27 mouse cellular contexts compared by ENCODE assay signal in genomic region chr16:30307306-30307705, GRCm38 (mm10). TPM values are rescaled to one million over a fixed set of nuclear protein-coding genes. Genes with fewer than 3 reads are reported as not detected.
DNase-seq lines count a peak whose midpoint lies in the region; ATAC-seq and TF ChIP-seq lines count a peak whose summit lies in the region.
"Had no signal": no experiment of that assay in that cellular context is flagged by ENCODE, and none has a peak within 500 bp of the region (broad histone marks: within the 10 kb centered on the region; RNA-seq: fewer than 3 reads in every experiment).

No protein-coding gene starts in this region.

- TF ChIP-seq EP300 in liver, postnatal 0 days (IDR thresholded peaks at IDR 0.05; ENCODE audit: low read depth) = no peak

- TF ChIP-seq CTCF in cerebellum, adult 2 months (IDR thresholded peaks at IDR 0.05; ENCODE audit: borderline replicate concordance, insufficient read depth, low read depth, low read length) = no peak
- TF ChIP-seq CTCF in liver, postnatal 0 days (IDR thresholded peaks at IDR 0.05; ENCODE audit: low read depth) = no peak

- peak; percentile 16 for DNase-seq in cerebellum, adult 9-11 months
- no peak for DNase-seq in cerebellum, adult 2 months
- peak; percentile 60 for DNase-seq in heart, embryonic 10.5 days (ENCODE audit: low spot score)
- DNase-seq in heart, adult 9 months (ENCODE audit: low spot score in 2 of 2) = no peak
- DNase-seq in liver, postnatal 0 days = no peak
- DNase-seq in layer of hippocampus, adult 9-10 months (ENCODE audit: low spot score) = no peak
- DNase-seq: adrenal gland, postnatal 10 days; adrenal gland, postnatal 36 days; B cell, adult 2 months; cerebellum, postnatal 14 days; gastrocnemius, postnatal 10 days; gastrocnemius, postnatal 36 days had no signal

- H3K4me1 ChIP-seq in cerebellum, adult 2 months (ENCODE audit: control insufficient read depth, insufficient read depth, low read length) = no peaks in the 10 kb centered on the region
- H3K4me1 ChIP-seq in heart, embryonic 10.5 days = peaks cover 21% of the 10 kb centered on the region
- peaks cover 45% of the 10 kb centered on the region for H3K4me1 ChIP-seq in liver, embryonic 12.5 days
- H3K4me1 ChIP-seq in liver, postnatal 0 days (ENCODE audit: insufficient read depth) = peaks cover 19% of the 10 kb centered on the region

- TF ChIP-seq POLR2A in cerebellum, adult 2 months (IDR thresholded peaks at IDR 0.05; ENCODE audit: borderline replicate concordance, insufficient read depth, low read length) = no peak

- no peak overlapping the region for H3K27ac ChIP-seq in cerebellum, adult 2 months (ENCODE audit: insufficient read depth, low read length)
- H3K27ac ChIP-seq in heart, embryonic 10.5 days = no peak overlapping the region
- H3K27ac ChIP-seq in liver, embryonic 12.5 days = no peak overlapping the region
- no peak overlapping the region for H3K27ac ChIP-seq in liver, postnatal 0 days (ENCODE audit: low read depth)
- H3K27ac ChIP-seq: forebrain, embryonic 10.5 days; forebrain, embryonic 13.5 days; heart, embryonic 13.5 days; hindbrain, embryonic 13.5 days; hindbrain, postnatal 0 days had no signal

- H3K36me3 ChIP-seq in heart, embryonic 10.5 days = peaks cover 3% of the 10 kb centered on the region; the same call in 1 of the 2 replicates
- peaks cover 6% of the 10 kb centered on the region; the same call in 1 of the 2 replicates for H3K36me3 ChIP-seq in liver, embryonic 12.5 days
- no peaks in the 10 kb centered on the region; the same call in 1 of the 2 replicates for H3K36me3 ChIP-seq in liver, postnatal 0 days (replicated peaks; ENCODE audit: insufficient read depth, low read length)
- H3K36me3 ChIP-seq: forebrain, embryonic 10.5 days; heart, embryonic 13.5 days; hindbrain, embryonic 13.5 days had no signal

- 0 out of 2 replicates have a peak overlapping the region, but pooled peaks have one; percentile 94 for H3K4me2 ChIP-seq in liver, embryonic 12.5 days
- H3K4me2 ChIP-seq in liver, postnatal 0 days (ENCODE audit: low read depth, low read length) = no peak overlapping the region

- H3K27me3 ChIP-seq in cerebellum, adult 2 months (ENCODE audit: control insufficient read depth, insufficient read depth, low read length) = no peaks in the 10 kb centered on the region
- peaks cover 89% of the 10 kb centered on the region for H3K27me3 ChIP-seq in heart, embryonic 10.5 days (ENCODE audit: insufficient read depth, poor library complexity, severe bottlenecking)
- H3K27me3 ChIP-seq in liver, embryonic 12.5 days (replicated peaks) = peaks cover 70% of the 10 kb centered on the region
- peaks cover 35% of the 10 kb centered on the region for H3K27me3 ChIP-seq in liver, postnatal 0 days (ENCODE audit: insufficient read depth, low read length)
- H3K27me3 ChIP-seq: CH12.LX, Patski had no signal

- H3K4me3 ChIP-seq in cerebellum, adult 2 months (replicated peaks; ENCODE audit: insufficient read depth, low read depth, low read length) = no peak overlapping the region
- no peak overlapping the region for H3K4me3 ChIP-seq in heart, embryonic 10.5 days
- peak overlapping the region; percentile 63; the same call in 1 of the 2 replicates for H3K4me3 ChIP-seq in liver, embryonic 12.5 days
- no peak overlapping the region for H3K4me3 ChIP-seq in liver, postnatal 0 days (ENCODE audit: low read depth, low read length)
- H3K4me3 ChIP-seq: forebrain, embryonic 13.5 days; hindbrain, embryonic 13.5 days had no signal

- H3K9ac ChIP-seq in liver, embryonic 12.5 days = no peak overlapping the region
- H3K9ac ChIP-seq in liver, postnatal 0 days (replicated peaks) = no peak overlapping the region
- H3K9ac ChIP-seq: forebrain, embryonic 13.5 days; heart, embryonic 13.5 days; hindbrain, embryonic 13.5 days had no signal

- 69% methylated on average over 12 of the region's 12 CpGs for WGBS in cerebellum, adult 2 months
- 46% methylated on average over 12 of the region's 12 CpGs for WGBS in heart, embryonic 10.5 days
- WGBS in liver, embryonic 12.5 days (ENCODE audit: insufficient replicate concordance) = 46% methylated on average over 12 of the region's 12 CpGs
- WGBS in liver, postnatal 0 days (ENCODE audit: insufficient replicate concordance) = 40% methylated on average over 12 of the region's 12 CpGs

- H3K9me3 ChIP-seq in heart, embryonic 10.5 days = no peaks in the 10 kb centered on the region
- H3K9me3 ChIP-seq in liver, embryonic 12.5 days (replicated peaks) = no peaks in the 10 kb centered on the region
- H3K9me3 ChIP-seq in liver, postnatal 0 days (ENCODE audit: low read length) = no peaks in the 10 kb centered on the region
- H3K9me3 ChIP-seq: forebrain, embryonic 10.5 days; forebrain, embryonic 13.5 days; heart, embryonic 13.5 days; hindbrain, embryonic 13.5 days had no signal

- no peak for ATAC-seq in liver, embryonic 12.5 days
- ATAC-seq in liver, postnatal 0 days = no peak
- ATAC-seq: forebrain, embryonic 13.5 days; forebrain, embryonic 16.5 days; hindbrain, postnatal 0 days; inflammation-experienced regulatory T-cells, adult 6 months; intestine, embryonic 16.5 days; Patski had no signal

RNA-seq across cellular contexts. Expression of gene Gp5, which starts 3.3 kb away (rescaled TPM):
- polyA plus RNA-seq in cerebellum, adult 2 months (2012; rRNA removed) = 1.4 TPM in 2 replicates
- polyA plus RNA-seq in heart, embryonic 10.5 days (2016; fragmentation: Nextera tagmentation; extraction: Ambion mirVana) = 3.0 and 5.4 TPM in 2 replicates
- polyA plus RNA-seq in liver, embryonic 12.5 days (2016; fragmentation: Nextera tagmentation; extraction: Ambion mirVana) = 31.3 and 32.1 TPM in 2 replicates
- 17.5 and 17.7 TPM in 2 replicates for polyA plus RNA-seq in liver, postnatal 0 days (2015; fragmentation: Nextera tagmentation; extraction: Ambion mirVana)
- polyA plus RNA-seq: inflammation-experienced regulatory T-cells, adult 6 months had no signal

RNA-seq across cellular contexts. Expression of gene Lrrc15, which starts 24.2 kb away (rescaled TPM):
- polyA plus RNA-seq in cerebellum, adult 2 months (2012; rRNA removed) = not detected in 2 replicates
- polyA plus RNA-seq in heart, embryonic 10.5 days (2016; fragmentation: Nextera tagmentation; extraction: Ambion mirVana) = 0.20 and 0.37 TPM in 2 replicates
- polyA plus RNA-seq in liver, embryonic 12.5 days (2016; fragmentation: Nextera tagmentation; extraction: Ambion mirVana) = 0.02 TPM in 1 of 2 replicates, not detected in the other
- 0.11 TPM in 2 replicates for polyA plus RNA-seq in liver, postnatal 0 days (2015; fragmentation: Nextera tagmentation; extraction: Ambion mirVana)
- polyA plus RNA-seq: G1E, Patski had no signal

RNA-seq across cellular contexts. Expression of gene Cpn2, which starts 40.0 kb away (rescaled TPM):
- polyA plus RNA-seq in cerebellum, adult 2 months (2012; rRNA removed) = not detected in 2 replicates
- 0.23 TPM in 1 of 2 replicates, not detected in the other for polyA plus RNA-seq in heart, embryonic 10.5 days (2016; fragmentation: Nextera tagmentation; extraction: Ambion mirVana)
- polyA plus RNA-seq in liver, embryonic 12.5 days (2016; fragmentation: Nextera tagmentation; extraction: Ambion mirVana) = 1.5 and 1.6 TPM in 2 replicates
- polyA plus RNA-seq in liver, postnatal 0 days (2015; fragmentation: Nextera tagmentation; extraction: Ambion mirVana) = 10.9 and 12.0 TPM in 2 replicates
- polyA plus RNA-seq: embryonic facial prominence, embryonic 11.5 days; embryonic facial prominence, embryonic 14.5 days; forebrain, embryonic 10.5 days; forebrain, embryonic 13.5 days; forebrain, embryonic 16.5 days; G1E; heart, embryonic 13.5 days; heart, embryonic 16.5 days; hindbrain, embryonic 13.5 days; hindbrain, postnatal 0 days; inflammation-experienced regulatory T-cells, adult 6 months; Patski had no signal

Comparison
In these comparisons a context has a peak if more than half of its experiments do, and no peak if none do; other contexts are left out.
1. DNase-seq: peak in cerebellum, adult 9-11 months (single experiment) and heart, embryonic 10.5 days (single experiment); none in cerebellum, adult 2 months (0 of 2), heart, adult 9 months (0 of 2), liver, postnatal 0 days (single experiment) and layer of hippocampus, adult 9-10 months (single experiment).